Mouse (Mus musculus): ENCODE measurements around the gene Clcnkb. TPM values are rescaled to one million over a fixed set of nuclear protein-coding genes. Genes with fewer than 3 reads are reported as not detected.

Gene Clcnkb
- polyA plus RNA-seq, 1 experiment from 2014 or later: not detected

- DNase-seq (ENCODE audit: low spot score): peak; percentile 91
- Histone ChIP-seq H3K27me3 (ENCODE audit: control insufficient read depth, insufficient read depth, low read length) (no peaks in the 10 kb centered on the region), H3K9me3 (ENCODE audit: control insufficient read depth, low read length) (no peaks in the 10 kb centered on the region), H3K36me3 (ENCODE audit: control insufficient read depth, insufficient read depth, low read length) (peaks cover 6% of the 10 kb centered on the region; the same call in 1 of the 2 replicates), H3K4me2 (replicated peaks; ENCODE audit: low read depth) (peak within 1 kb of the TSS; percentile 95), H3K27ac (replicated peaks) (peak within 1 kb of the TSS; percentile 79), H3K9ac (ENCODE audit: low read length) (peak within 1 kb of the TSS; percentile 89), H3K4me1 (replicated peaks; ENCODE audit: control insufficient read depth, insufficient read depth) (0 out of 2 replicates have a peak, but pooled peaks cover 4% of the 10 kb centered on the region), H3K4me3 (ENCODE audit: low read depth, low read length) (peak within 1 kb of the TSS; percentile 100)
- WGBS: under 1% methylated on average over 42 of the region's 102 CpGs
- peak; percentile 92 for ATAC-seq (ENCODE audit: low FRiP score, low TSS enrichment)
- TF ChIP-seq EP300 (optimal IDR thresholded peaks at IDR 0.05): no peak
- TF ChIP-seq CTCF (IDR thresholded peaks at IDR 0.05; ENCODE audit: low read depth): 0 out of 2 replicates have a peak, but pooled peaks have one; percentile 1
These were observed 28.9 kb upstream of the Clcnkb start, which contains the start of gene Zbtb17 for GRCm38 (mm10) chr4:141444451-141445327. TSS of gene Zbtb17 (plus strand) at chr4:141444654.

GRCm38 (mm10) chr4:141443641-141444429 is 28.0 kb upstream of the Clcnkb start:
- DNase-seq (ENCODE audit: low spot score): no peak
- WGBS: 37% methylated on average over 11 of the region's 11 CpGs
- H3K9ac ChIP-seq (ENCODE audit: low read length): peak overlapping the region; percentile 89
- peaks cover 4% of the 10 kb centered on the region; the same call in 1 of the 2 replicates for H3K36me3 ChIP-seq (ENCODE audit: control insufficient read depth, insufficient read depth, low read length)
- H3K27me3 ChIP-seq (ENCODE audit: control insufficient read depth, insufficient read depth, low read length): no peaks in the 10 kb centered on the region
- H3K4me2 ChIP-seq (replicated peaks; ENCODE audit: low read depth): peak overlapping the region; percentile 95
- H3K4me3 ChIP-seq (ENCODE audit: low read depth, low read length): peak overlapping the region; percentile 100
- H3K4me1 ChIP-seq (replicated peaks; ENCODE audit: control insufficient read depth, insufficient read depth): 0 out of 2 replicates have a peak, but pooled peaks cover 4% of the 10 kb centered on the region
- H3K9me3 ChIP-seq (ENCODE audit: control insufficient read depth, low read length): no peaks in the 10 kb centered on the region
- no peak for TF ChIP-seq CTCF (IDR thresholded peaks at IDR 0.05; ENCODE audit: low read depth)
- TF ChIP-seq EP300 (optimal IDR thresholded peaks at IDR 0.05): no peak
- H3K27ac ChIP-seq (replicated peaks): no peak overlapping the region; the same call in 1 of the 2 replicates
- ATAC-seq (ENCODE audit: low FRiP score, low TSS enrichment): no peak

- H3K27ac ChIP-seq (replicated peaks): no peak overlapping the region
These were observed 25.1 kb upstream of the Clcnkb start for GRCm38 (mm10) chr4:141440877-141441276.

GRCm38 (mm10) chr4:141439083-141439803 is 23.4 kb upstream of the Clcnkb start:
- H3K4me1 ChIP-seq (replicated peaks; ENCODE audit: control insufficient read depth, insufficient read depth): no peaks in the 10 kb centered on the region
- WGBS: 51% methylated on average over 12 of the region's 12 CpGs
- H3K4me3 ChIP-seq (ENCODE audit: low read depth, low read length): no peak overlapping the region
- no peaks in the 10 kb centered on the region for H3K27me3 ChIP-seq (ENCODE audit: control insufficient read depth, insufficient read depth, low read length)
- TF ChIP-seq EP300 (optimal IDR thresholded peaks at IDR 0.05) (no peak), CTCF (IDR thresholded peaks at IDR 0.05; ENCODE audit: low read depth) (no peak)
- no peak overlapping the region for H3K4me2 ChIP-seq (replicated peaks; ENCODE audit: low read depth)
- no peak for DNase-seq (ENCODE audit: low spot score)
- ATAC-seq (ENCODE audit: low FRiP score, low TSS enrichment): 0 out of 2 replicates have a peak, but pooled peaks have one; percentile 47
- H3K9ac ChIP-seq (ENCODE audit: low read length): no peak overlapping the region
- no peaks in the 10 kb centered on the region for H3K36me3 ChIP-seq (ENCODE audit: control insufficient read depth, insufficient read depth, low read length)
- H3K9me3 ChIP-seq (ENCODE audit: control insufficient read depth, low read length): no peaks in the 10 kb centered on the region
- no peak overlapping the region for H3K27ac ChIP-seq (replicated peaks)

More at GRCm38 (mm10) chr4:141440877-141441276, 25.1 kb upstream of the Clcnkb start:
- H3K4me3 ChIP-seq (ENCODE audit: low read depth, low read length): no peak overlapping the region
- H3K9me3 ChIP-seq (ENCODE audit: control insufficient read depth, low read length): no peaks in the 10 kb centered on the region
- H3K9ac ChIP-seq (ENCODE audit: low read length): no peak overlapping the region
- H3K36me3 ChIP-seq (ENCODE audit: control insufficient read depth, insufficient read depth, low read length): no peaks in the 10 kb centered on the region
- ATAC-seq (ENCODE audit: low FRiP score, low TSS enrichment) (no peak), DNase-seq (ENCODE audit: low spot score) (no peak)
- H3K4me1 ChIP-seq (replicated peaks; ENCODE audit: control insufficient read depth, insufficient read depth): 0 out of 2 replicates have a peak, but pooled peaks cover 4% of the 10 kb centered on the region
- H3K27me3 ChIP-seq (ENCODE audit: control insufficient read depth, insufficient read depth, low read length): no peaks in the 10 kb centered on the region
- no peak for TF ChIP-seq EP300 (optimal IDR thresholded peaks at IDR 0.05)
- H3K4me2 ChIP-seq (replicated peaks; ENCODE audit: low read depth): no peak overlapping the region

DNA sequence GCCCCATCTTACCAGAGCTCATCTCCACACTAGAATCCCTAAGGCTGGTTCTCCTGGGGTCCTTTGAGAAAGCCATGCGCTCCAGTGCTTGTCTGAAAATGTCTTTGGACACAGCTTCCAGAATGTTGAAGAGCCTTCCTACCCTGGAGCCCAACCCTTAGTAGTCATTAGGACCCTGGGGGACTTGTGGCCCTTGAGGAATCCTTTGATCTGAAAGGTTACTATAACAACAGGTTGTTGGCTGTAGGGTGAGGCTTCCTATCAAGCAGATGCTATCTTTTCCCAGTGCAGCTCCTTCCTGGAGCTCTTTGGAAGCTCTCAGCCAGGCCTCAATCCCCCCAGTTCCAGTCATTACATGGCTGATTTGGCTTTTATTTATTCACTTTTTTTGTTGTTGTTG is 20.2 kb upstream of the Clcnkb start, which contains the start of gene Srarp:
Srarp (minus strand) TSS at position 132 of the 400 bp plus-strand sequence.
- TF ChIP-seq EP300 (optimal IDR thresholded peaks at IDR 0.05): no peak
- Histone ChIP-seq H3K4me2 (replicated peaks; ENCODE audit: low read depth) (no peak within 1 kb of the TSS), H3K27me3 (ENCODE audit: control insufficient read depth, insufficient read depth, low read length) (no peaks in the 10 kb centered on the region), H3K27ac (replicated peaks) (no peak within 1 kb of the TSS), H3K4me1 (replicated peaks; ENCODE audit: control insufficient read depth, insufficient read depth) (no peaks in the 10 kb centered on the region), H3K36me3 (ENCODE audit: control insufficient read depth, insufficient read depth, low read length) (no peaks in the 10 kb centered on the region), H3K9me3 (ENCODE audit: control insufficient read depth, low read length) (no peaks in the 10 kb centered on the region), H3K4me3 (ENCODE audit: low read depth, low read length) (no peak within 1 kb of the TSS), H3K9ac (ENCODE audit: low read length) (no peak within 1 kb of the TSS)
- WGBS: 89% methylated on average over 1 of the region's 1 CpGs
- DNase-seq (ENCODE audit: low spot score) (no peak), ATAC-seq (ENCODE audit: low FRiP score, low TSS enrichment) (no peak)

All from stomach, postnatal 0 days (tissue).